15 mouse cellular contexts compared by ENCODE assay signal in the genomic region with DNA sequence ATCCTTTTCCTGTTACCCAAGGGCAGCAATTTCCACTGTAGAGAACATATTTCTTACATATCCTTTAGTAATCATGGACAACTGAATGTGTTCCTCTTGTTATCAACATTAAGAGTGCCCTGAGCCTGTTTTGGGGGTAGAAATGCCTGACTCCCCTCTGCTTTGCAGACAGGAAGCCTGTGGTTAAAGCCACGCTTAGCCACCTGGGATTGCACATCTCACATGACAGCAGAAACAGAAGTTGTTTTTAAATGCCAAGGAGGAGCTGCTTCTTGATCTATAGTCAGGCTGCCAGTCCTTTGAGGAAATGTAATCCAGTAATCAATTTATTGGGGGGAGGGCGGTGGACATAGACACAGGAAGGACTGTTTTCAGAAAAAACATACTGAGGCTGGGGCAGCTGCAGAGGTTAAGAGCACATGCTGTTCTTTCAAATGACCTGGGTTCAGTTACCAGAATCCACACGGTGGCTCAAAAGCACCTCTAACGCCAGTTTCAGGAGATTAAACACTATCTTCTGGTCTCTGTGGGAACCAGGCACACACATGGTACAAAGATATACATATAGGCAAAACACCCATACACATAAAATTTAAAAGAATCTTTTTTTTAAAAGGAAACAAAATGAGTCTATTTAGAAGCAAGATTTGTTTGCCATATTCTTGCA. TPM values are rescaled to one million over a fixed set of nuclear protein-coding genes. Genes with fewer than 3 reads are reported as not detected.
A peak's percentile ranks its signal among the peaks of the same experiment; 100 is the strongest.
DNase-seq lines count a peak whose midpoint lies in the region; ATAC-seq and TF ChIP-seq lines count a peak whose summit lies in the region.
"Had no signal": no experiment of that assay in that cellular context is flagged by ENCODE, and none has a peak within 500 bp of the region (broad histone marks: within the 10 kb centered on the region; RNA-seq: fewer than 3 reads in every experiment).

No protein-coding gene starts in this region.

- TF ChIP-seq EP300 in lung, postnatal 0 days (IDR thresholded peaks at IDR 0.05), result no peak

- no peaks in the 10 kb centered on the region for H3K27me3 ChIP-seq in lung, postnatal 0 days (replicated peaks; ENCODE audit: insufficient read depth, low read length)
- H3K27me3 ChIP-seq: neural tube, embryonic 15.5 days had no signal

- H3K4me3 ChIP-seq in lung, postnatal 0 days (ENCODE audit: low read depth, low read length), result no peak overlapping the region
- H3K4me3 ChIP-seq: neural tube, embryonic 15.5 days had no signal

- no peak overlapping the region for H3K4me2 ChIP-seq in lung, postnatal 0 days (replicated peaks; ENCODE audit: low read depth, low read length)
- H3K4me2 ChIP-seq: neural tube, embryonic 15.5 days had no signal

- TF ChIP-seq CTCF in lung, postnatal 0 days (IDR thresholded peaks at IDR 0.05), result no peak

- 53% methylated on average over 4 of the region's 4 CpGs for WGBS in lung, postnatal 0 days

- no peak overlapping the region for H3K27ac ChIP-seq in lung, postnatal 0 days (ENCODE audit: low read length)
- H3K27ac ChIP-seq: neural tube, embryonic 15.5 days had no signal

- no peaks in the 10 kb centered on the region for H3K4me1 ChIP-seq in lung, postnatal 0 days (ENCODE audit: insufficient read depth, low read depth, low read length)
- H3K4me1 ChIP-seq: neural tube, embryonic 15.5 days had no signal

- H3K9me3 ChIP-seq in lung, postnatal 0 days (ENCODE audit: low read length), result no peaks in the 10 kb centered on the region
- H3K9me3 ChIP-seq: neural tube, embryonic 15.5 days had no signal

- H3K9ac ChIP-seq in lung, postnatal 0 days (replicated peaks; ENCODE audit: low read depth), result no peak overlapping the region
- H3K9ac ChIP-seq: neural tube, embryonic 15.5 days had no signal

- DNase-seq in lung, postnatal 36 days, result peak; percentile 32
- DNase-seq in lung, postnatal 0 days (ENCODE audit: low spot score), result no peak
- peak; percentile 67 for DNase-seq in thymus, postnatal 4 days
- no peak for DNase-seq in frontal cortex, postnatal 10 days (ENCODE audit: low spot score in 2 of 2)
- no peak for DNase-seq in testis, postnatal 10 days (ENCODE audit: low spot score)
- DNase-seq in retina, embryonic 14.5 days (ENCODE audit: low spot score), result no peak
- DNase-seq: adrenal gland, adult 8-10 months; cerebellum, postnatal 10 days; gastrocnemius, postnatal 36 days; heart, postnatal 4 days; kidney, postnatal 25 days had no signal

- ATAC-seq in lung, postnatal 0 days, result no peak
- ATAC-seq in granulocyte monocyte progenitor cell, adult 5-6 weeks (replicated peaks; ENCODE audit: poor library complexity, severe bottlenecking), result peak; percentile 76
- peak; percentile 32; the same call in 1 of the 2 replicates for ATAC-seq in monocyte, adult 5-6 weeks (replicated peaks; ENCODE audit: insufficient number of reproducible peaks, low FRiP score, low TSS enrichment, poor library complexity, severe bottlenecking)

- no peaks in the 10 kb centered on the region for H3K36me3 ChIP-seq in lung, postnatal 0 days (ENCODE audit: insufficient read depth, low read length)
- H3K36me3 ChIP-seq: neural tube, embryonic 15.5 days had no signal

RNA-seq across cellular contexts. Expression of a gene that starts 58.0 kb away (rescaled TPM):
- not detected in 2 replicates for polyA plus RNA-seq in lung, postnatal 0 days (2015; fragmentation: Nextera tagmentation; extraction: Ambion mirVana)
- not detected in 2 replicates for total RNA-seq in granulocyte monocyte progenitor cell, adult 5-6 weeks (2014; fragmentation: Nextera tagmentation)
- not detected in 2 replicates for total RNA-seq in granulocyte monocyte progenitor cell, adult 5-6 weeks (2017)
- not detected in 3 replicates for total RNA-seq in monocyte, adult 5-6 weeks (2017)
- total RNA-seq: adrenal gland, adult 8-10 months; gastrocnemius, postnatal 36 days; heart, postnatal 4 days; left cerebral cortex, postnatal 25 days had no signal
- polyA plus RNA-seq: neural tube, embryonic 15.5 days had no signal

Comparison
In these comparisons a context has a peak if more than half of its experiments do, and no peak if none do; other contexts are left out.
1. DNase-seq: peak in lung, postnatal 36 days (single experiment) and thymus, postnatal 4 days (single experiment); none in lung, postnatal 0 days (single experiment), frontal cortex, postnatal 10 days (0 of 2), testis, postnatal 10 days (single experiment) and retina, embryonic 14.5 days (single experiment).